Mouse (Mus musculus) heart, adult 18-20 months (tissue): ENCODE results near the gene Sfmbt2. TPM values are rescaled to one million over a fixed set of nuclear protein-coding genes. Genes with fewer than 3 reads are reported as not detected.
A peak's percentile ranks its signal among the peaks of the same experiment; 100 is the strongest.

Experiments used
- DNase-seq, 2 experiments: peaks; one replicate each; pipeline ENCODE4 v3.0.0; 2021 to 2022; ENCODE audit warnings: mixed read lengths in 1 of 2
- total RNA-seq, 2 experiments: library from RNA; stranded (reverse); gene quantifications; 2 replicates each; pipeline ENCODE4 v1.2.3; 2021

Sfmbt2 gene
- total RNA-seq, 2 experiments from 2014 or later = 0.27 to 0.33 TPM

DNA sequence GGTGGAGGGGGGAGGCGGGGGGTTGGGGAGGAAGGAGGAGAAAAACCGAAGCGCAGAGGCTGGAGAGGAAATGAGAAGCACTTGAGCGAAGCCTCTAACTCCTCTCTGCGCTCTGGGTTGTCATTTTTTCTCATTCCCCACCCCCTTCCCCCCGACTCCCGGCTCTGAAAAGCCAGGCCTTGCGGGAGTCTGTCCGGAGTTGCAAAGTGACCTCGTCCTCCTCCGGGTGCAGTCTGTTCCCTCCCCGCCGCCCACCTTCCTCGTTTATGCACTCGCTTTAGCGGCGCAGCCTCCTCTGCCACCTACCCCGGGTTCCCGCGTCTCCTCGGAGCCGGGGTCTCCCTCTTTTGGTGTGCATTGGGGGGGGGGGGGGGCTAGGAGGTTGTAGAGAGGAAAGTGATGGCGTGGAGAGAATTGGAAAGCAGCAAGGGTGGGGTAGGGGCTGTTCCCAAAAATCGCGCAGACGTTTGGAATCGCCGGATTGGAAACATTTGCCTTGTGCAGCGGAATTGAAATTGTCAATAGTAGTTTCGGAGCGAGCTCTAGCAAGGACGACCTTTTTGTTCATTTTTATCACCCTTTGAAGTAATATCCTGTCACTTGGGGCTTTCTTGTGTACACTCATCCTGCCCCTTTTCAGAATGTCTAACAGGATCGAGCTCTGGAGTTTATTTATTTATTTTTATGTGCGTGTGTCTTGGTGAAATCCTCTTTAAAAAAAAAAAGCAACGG, 2.6 kb downstream of the Sfmbt2 start:
- DNase-seq = peak in 1 of 2 experiments; percentile 32

DNA sequence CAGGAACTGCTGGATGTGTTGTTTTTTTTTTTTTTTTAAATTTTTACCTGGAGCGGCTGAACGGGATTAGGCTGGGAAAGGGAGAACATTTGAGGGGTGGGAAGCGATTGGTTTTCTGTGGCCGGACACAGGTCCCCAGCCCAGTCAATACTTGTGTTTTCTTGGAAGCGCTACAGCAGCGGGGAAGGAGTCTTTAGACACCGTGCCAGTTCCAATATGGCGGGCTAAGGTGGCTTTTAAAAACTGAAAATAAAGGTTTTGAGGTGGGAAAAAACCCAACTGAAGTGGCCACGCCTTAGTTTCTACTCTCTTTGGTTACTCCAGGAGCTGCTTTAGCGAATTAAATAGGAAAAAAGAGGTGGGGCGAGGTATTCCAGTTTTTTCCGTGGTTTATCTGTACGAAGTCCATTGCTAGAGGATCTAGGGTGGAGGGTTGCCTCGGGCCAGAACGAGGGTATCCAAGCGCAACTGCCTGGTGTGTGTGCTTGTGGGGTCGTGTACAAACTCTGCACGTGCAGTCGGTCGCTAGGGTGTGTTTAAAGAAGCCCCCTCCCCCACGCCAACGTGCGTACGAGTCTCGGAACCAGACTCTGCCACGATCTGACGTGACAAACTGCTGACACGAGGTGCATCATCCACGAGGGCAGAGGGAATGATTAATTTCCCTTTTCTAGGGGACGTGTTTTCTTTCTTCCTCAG, 3.3 kb downstream of the Sfmbt2 start:
- DNase-seq = peak in 1 of 2 experiments; percentile 12

DNA sequence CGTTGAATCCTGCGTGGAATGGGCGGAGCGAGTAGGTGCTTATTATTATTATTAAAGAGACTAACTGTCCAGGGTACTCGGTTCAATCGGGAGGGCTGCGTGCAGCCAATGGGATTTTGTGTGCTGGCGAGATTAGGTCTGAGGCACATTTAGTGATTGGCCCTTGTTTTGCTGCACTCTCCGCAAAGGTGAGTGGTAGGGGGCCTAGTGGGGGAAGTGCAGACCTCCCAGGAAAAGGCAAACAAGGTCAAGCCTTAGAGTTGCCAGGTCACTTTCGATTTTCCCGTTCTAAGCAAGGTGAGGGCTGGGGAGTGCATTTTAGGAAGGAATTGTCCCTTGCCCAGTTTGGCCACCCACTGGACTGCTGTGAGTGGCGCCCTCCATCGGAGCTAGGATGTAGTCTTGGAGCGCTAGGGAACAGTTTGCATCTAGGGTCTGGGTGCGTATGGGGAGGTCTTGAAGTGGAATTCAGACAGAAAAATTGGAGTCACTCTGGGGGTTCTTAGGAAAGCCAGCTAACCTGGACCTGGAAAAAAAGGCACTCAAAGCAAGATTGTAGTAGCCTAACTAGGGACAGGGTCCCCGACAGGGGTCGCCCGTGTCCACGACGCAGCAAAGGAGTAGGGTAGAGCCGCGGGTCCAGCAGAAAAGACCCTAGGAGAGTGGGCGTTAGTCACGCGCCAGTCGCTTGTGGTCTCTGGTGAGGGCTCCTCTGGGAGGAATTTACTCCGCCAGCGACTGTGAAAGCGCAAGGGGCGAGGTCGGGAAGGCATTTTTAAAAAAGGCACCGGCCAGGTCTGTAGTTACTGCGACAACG, 4.1 kb downstream of the Sfmbt2 start:
- DNase-seq = peak in 1 of 2 experiments; percentile 19

DNA sequence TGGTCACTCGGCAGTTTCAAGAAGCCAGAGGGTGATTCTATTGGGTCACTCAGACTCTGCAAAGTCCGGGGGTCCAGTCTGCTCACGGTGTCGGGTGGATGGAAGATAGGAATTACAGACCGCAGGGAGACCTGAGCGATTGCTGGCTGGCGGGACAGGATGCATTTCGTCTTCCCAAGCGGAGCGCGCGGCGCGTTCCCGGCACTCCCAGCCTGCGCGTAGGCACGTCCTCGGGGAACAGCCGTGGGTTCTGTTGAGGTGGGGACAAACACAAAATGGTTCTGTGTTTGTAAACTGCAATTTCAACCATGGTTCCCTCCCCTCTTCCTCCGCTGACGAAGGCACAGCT, 4.7 kb downstream of the Sfmbt2 start:
- DNase-seq = peak in 1 of 2 experiments; percentile 16

DNA sequence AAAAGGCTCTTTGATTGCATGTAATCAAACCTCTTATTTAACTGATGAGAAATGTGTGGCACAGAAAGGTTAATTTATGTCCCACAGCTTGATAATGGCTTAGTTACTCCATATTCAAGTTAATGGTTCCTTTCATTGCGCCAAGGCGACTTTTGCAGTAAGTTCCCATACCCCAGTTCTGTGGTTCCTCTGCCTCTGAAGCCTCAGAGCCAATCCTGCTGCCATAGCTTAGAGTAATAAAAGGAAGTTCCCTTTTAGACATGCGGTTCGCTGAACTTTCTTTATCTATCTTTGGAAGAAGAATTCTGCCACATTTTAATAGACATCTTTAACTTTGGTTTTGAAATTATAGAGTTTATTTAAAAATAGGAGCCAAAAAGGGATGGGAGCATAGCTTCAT, 19.7 kb downstream of the Sfmbt2 start:
- no peak for DNase-seq

DNA sequence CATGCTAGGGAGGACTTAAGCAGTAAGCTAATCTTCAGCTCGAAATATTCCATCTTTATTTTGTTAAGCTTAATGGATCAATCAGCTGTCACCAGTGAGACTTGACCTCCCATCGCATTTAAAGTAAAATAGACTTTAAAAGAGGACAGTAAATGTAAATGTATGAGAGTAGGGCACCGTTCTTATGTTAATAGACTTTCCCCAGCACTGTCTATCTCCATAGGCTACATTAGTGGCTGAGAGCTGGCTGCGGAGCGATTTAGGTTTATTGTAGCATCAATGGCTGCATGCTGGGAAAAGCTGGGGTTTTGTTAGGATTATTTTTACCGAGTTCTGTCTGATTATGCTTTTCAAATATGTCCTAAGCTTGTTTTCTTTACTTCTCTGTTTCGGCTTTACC, 20.5 kb downstream of the Sfmbt2 start:
- no peak for DNase-seq

DNA sequence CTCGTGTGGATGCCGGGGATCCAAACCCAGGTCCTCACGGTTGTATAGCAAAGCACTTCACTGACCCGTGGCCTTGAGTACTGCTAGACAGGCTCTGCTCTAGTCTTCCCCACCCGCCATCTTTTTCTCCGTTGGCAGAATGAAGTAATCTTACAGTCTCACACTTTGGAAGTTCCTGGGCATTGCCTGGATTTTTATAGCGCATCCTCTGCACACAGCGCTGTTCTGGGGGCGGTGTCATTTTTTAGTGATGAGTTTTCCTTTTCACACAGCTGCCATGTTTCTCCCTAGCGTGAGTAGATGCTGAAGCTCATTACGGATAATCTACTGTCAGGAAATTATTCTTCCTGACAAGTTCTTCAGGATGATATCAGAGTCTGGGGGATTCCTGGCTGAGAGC, 24.8 kb downstream of the Sfmbt2 start:
- no peak for DNase-seq

DNA sequence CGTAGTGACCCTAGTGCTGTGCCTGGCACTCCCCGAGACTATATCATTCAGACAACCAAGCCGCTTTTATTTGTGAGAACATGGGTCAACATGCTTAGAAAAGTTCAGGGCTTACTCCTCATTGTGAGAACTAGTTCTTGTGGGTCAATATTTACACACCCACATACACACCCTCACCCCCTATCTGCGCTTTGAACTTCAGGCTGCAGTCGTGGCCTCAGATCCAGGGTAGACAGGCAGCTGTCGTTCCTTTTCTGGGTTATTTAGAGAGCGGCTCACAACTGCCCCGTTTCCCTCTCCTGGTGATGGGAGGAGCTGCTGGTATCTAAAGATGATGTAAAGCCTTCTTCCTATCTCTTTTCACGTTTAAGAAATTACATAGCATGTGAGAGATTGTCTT, 27.5 kb downstream of the Sfmbt2 start:
- DNase-seq = no peak

DNA sequence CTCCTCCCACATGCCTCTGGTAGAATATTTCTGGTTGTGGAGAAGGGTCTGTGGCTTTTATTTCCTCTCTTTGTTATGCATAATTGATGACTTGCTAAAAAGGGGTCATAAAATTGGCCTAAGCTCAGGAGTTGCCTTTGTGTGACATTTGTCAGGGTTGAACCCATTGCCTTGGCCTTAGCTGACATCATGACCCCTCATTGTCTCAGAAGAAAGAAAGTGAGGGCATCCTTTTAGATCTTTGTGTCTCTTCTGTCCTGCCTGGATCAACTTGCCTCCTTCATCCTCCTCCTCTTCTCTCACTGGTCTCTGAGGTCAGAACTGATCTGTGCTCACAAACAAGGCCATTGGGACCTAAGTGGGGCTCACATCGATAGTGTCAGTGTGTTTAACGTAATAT, 35.8 kb downstream of the Sfmbt2 start:
- DNase-seq = no peak

DNA sequence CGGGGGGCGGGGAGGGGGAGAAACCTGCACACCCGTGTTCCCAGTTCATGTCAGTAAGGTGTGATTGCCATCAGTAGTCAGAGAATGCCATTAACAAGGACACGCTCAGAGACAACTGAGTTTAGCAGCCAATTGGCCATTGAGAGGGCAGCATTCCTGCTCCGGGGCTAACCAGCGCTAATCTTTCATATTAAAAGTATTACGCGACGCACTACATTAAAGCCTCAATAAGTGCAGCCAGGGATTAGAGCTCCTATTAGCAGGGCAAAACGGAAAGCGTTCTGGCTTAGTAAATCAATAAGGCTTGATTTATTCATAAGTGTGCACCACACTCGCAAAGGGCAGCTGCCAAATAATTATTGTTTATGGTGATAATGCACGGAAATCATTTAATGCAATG, 39.1 kb downstream of the Sfmbt2 start:
- no peak for DNase-seq

DNA sequence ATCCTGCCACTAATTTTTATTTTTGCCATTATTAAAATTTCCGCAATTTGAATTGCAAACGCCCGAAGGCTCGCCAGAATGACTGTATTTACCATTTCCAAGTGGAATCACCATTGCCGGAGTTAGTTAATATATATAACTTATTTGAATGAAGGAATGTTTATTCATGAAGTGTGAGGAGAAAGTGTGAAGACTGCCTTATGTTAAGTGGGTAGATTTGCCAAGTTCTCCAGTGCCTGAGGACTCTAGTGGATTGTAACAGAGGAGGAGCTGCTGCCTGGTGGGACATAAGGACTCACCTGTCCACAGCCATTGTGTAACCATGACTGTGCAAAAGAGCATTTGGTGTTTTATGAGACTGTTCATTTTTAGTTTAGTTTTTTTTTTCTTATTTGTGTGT, 39.8 kb downstream of the Sfmbt2 start:
- no peak for DNase-seq

DNA sequence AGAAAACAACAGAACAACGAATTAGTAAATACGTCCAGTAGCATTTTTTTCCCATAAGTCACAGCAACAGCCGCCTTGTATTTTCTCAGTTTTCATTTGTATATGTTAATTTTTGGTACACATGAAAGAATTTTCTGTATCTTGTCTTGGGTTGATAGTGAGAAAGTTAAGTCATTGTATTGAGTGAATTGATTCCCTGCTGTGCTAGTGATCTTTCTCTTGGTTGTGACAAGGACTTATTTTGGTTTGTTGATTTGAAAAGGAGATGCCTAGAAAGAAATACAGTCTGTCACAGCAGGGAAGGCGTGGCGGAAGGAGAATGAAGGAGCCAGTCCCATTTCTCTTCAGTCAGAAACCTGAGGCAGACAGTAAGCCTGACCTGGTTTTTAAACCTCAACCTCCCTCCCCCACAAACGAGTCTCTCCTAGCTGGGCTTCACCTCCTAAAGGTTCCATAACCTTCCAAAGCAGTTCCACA, 50.7 kb downstream of the Sfmbt2 start:
- no peak for DNase-seq

DNA sequence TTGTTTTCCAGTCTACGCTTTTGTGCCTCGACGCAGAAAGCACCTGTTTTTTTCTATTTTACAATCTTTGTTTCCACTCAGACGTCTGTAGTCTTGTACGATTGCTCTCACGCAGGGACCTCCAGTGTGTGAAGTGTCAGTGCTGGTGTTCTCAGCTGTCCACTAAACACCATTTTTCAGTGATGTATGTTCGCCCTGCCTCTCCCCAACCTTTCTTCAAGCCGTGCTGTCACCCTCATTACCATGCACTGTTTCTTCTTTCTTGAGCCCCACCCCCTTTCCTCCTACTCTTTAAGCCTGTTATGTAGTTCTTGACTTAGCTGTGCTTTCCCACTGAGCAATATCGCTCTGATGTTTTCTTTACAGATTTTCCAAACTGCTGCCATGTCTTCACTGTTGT, 67.0 kb downstream of the Sfmbt2 start:
- no peak for DNase-seq

DNA sequence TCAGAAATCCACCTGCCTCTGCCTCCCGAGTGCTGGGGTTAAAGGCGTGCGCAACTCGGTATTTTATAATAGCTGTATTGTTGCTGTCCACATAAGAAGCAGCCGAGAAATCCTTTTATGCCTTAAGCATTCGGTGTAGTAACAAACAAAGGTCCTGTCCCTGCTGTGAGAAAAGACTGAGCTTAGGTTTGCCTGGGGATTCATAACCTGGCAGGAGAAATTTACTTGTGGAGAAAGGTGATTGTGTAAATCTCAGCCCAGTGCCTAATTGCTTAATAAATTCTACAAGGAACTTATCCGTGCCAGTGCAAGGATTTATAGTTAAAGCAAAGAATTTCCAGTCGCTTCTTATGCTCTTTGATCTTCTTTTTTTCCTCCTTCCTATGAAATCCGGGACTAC, 71.5 kb downstream of the Sfmbt2 start:
- DNase-seq = no peak

DNA sequence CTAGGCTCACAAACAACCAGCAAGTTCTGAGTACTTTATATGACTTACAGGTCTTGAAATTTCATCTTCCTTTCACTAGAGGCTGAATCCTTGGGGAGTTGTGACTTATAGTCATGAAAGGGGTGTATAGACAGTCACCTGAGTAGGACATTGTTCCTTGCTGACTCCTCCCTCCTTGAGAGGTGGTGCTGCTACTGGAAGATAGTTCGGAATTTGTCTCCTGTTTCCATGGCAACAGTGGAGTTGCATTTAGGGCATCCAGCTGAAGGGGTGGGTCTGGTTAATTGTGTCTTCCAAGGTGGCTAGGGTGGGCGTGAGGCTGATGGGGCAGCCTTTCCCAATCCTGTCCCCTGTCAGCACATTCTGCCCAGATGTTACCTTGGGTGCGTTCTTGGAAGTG, 83.3 kb downstream of the Sfmbt2 start:
- no peak for DNase-seq

DNA sequence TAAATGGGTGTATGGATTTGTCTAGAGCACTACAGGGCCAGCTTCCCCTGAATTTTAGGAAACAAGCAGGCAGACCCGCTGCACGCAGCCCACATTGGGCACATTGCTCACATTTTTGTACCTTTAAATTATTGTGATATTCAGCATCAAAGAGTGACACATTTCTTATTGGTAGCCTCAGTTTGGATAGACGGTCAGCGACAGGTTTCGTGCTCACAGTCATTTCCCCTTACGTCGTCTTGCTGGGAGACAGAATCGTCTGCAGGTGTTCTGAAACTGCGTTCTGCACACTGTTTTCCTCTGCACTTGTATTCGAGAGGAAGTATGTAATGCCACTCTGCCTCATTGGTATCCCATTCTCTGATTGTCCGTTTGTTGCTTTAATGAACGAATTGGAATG, 88.0 kb downstream of the Sfmbt2 start:
- no peak for DNase-seq

DNA sequence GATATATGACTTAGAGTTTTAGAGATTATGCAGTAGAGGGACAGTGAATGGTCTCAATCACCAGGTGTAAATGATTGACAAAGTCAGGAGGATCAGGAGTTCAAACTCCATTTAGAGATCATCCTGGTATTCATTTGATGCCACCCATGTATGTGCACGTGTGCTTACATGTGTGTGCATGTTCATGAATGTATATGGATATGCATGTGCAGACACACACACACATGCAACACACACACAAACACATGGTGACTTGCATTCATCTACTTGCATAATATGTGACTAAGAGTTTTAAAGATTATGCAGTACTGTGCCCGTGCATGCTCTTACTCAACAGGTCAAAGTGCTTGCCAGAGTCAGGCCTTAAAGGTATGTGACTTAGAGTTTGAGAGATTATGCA, 146.2 kb downstream of the Sfmbt2 start:
- no peak for DNase-seq

DNA sequence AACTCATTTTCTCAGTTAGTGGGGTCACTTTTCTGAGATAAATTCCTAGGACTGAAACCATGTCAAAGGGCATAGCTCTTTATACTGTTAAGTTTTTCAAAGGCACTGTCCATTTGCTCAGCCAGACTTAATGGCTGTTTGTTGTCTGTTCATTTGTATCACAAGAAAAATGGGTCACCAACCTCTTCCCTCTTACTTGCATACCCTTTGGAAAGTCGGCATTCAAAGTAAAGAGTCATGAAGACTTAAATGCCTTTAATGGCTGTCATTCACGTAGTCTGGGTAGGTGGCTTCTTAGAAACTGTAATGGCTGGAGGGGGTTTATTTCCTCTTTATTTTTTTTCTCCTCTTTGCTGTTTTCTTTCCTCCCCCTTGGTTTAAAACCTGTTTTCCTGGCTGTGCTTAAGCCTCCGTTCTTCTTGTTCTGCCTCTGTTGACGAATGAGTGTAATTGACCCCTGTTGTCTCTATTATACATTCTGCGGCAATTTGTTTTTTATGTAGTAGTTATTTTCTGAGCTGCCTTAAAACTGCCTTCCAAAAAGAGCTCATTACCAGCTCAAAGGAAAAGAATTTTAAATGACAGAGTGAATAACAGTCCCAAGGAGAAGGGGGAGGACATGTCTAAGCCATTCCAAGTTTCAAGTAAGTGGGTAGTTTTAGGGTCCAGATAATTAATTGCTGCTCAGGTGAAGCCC, 151.6 kb downstream of the Sfmbt2 start:
- DNase-seq = no peak

DNA sequence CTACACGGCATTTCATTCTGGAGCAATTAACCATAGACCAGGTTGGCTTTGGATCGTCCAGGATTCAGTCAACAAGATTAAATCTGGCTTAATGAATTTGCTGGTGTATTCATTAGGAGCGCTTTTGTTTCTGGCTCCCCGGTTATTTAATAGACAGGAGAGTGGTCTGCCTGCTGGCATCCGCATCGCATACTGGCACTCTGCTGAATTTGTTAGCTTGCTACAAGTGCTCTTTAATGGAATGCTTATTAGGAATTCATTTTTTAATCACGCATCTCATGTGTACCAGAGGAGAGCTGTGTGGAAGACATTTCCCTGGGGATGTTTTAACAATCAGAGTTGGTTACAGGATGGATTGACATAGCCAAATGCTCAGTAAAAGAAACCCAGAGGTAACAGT, 155.3 kb downstream of the Sfmbt2 start:
- DNase-seq = no peak

DNA sequence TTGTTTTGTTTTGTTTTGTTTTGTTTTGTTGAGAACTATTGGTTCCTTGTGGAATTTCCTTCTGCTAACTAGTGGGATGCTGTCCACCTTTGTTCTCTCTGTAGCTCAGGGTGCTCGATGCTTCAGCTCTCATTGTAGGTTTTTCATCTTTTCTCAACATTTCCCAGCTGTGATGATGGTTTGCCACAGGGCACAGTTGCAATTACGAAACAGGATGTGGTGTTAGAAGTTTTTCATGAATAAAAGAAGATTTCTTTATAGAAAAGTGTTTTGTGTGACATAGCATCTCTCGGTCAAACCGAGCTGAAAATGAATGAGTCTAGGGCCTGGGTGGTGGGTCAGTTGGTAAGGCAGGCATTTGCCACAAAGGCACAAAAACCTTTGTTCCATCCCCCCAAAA, 171.5 kb downstream of the Sfmbt2 start:
- DNase-seq = no peak

DNA sequence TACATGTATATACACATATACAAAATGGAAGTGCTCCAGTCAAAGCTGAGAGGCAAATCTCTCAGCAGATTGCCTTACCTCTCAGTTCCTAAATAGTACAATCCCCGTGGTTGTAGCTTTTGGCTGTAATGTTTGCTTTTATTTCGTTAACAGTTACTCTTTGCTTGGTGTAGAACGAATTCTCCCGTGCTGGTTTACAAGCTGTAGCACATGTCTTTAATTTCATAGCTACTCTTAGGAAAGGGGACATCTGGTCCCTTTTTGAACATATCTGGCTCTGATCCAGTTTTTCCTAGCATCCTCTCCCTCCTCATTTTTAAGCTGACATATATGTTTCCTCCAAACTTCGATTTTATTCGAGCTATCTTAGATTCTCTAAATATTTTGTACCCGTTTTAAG, 172.1 kb downstream of the Sfmbt2 start:
- no peak for DNase-seq

DNA sequence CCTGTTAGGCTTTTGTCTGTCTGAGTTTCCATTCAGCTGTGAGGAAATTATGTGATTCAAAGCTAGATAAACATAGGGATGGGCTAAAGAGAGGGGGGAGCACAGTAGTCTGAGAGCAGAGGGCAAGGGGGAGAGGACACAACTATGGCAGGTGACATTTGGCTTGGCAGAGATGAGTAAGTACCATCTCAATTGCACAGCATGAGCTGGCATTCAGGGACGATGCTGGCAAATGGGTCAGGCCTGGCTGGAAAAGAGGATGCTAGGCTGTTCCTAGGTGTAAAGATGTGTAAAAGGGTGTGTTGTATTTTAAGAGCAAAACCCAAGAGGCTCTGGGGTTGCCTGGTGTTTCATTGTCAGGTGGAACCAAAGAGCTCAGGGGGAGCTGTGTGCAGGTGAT, 188.5 kb downstream of the Sfmbt2 start:
- no peak for DNase-seq

DNA sequence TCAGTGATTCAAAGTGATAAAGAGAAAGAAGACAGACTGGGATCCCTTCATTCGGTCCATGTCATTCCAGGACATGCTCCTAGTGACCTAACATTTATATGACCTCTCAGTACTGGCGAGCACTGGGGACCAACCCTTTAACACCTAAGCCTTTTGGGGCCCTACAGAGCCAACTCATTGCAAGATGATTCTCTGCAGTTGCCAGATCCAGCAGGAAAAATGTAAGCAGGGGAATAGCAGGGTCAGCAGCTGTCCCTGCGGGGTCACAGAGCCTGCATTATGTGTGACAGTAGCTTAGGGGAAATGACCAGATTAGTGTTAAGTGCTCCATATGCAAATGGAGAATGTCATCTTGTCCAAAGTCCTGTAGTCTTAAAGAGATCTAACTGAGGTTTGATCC, 195.2 kb downstream of the Sfmbt2 start:
- no peak for DNase-seq
